Comparison of ENCODE assay signal across 11 mouse cellular contexts in the genomic region with DNA sequence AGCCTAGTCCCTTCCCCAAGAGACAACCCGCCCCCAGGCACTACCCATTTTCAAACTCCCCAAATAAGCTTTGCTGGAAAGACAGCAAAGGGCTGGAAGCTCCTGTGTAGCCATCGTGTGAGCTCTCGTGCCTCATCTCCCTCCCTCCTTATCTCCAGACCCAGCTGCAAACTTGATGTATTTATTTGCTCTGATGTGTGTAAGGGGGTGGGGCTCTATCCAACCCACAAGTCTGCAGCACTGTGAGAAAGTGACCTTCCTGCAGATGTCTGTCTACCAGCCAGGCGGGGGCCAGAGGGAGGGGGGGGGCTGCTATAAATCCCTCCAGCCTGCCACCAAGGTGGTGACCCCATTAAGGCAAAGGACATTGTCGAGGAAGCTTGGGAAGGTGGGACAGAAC. TPM values are rescaled to one million over a fixed set of nuclear protein-coding genes. Genes with fewer than 3 reads are reported as not detected.
A peak's percentile ranks its signal among the peaks of the same experiment; 100 is the strongest.
DNase-seq lines count a peak whose midpoint lies in the region; ATAC-seq and TF ChIP-seq lines count a peak whose summit lies in the region.
"Had no signal": no experiment of that assay in that cellular context is flagged by ENCODE, and none has a peak within 500 bp of the region (broad histone marks: within the 10 kb centered on the region; RNA-seq: fewer than 3 reads in every experiment).

No protein-coding gene starts in this region.

- no peak overlapping the region for H3K4me3 ChIP-seq in gastrocnemius, adult 2 months
- H3K4me3 ChIP-seq in neural tube, embryonic 13.5 days: no peak overlapping the region
- no peak overlapping the region for H3K4me3 ChIP-seq in neural tube, embryonic 15.5 days (replicated peaks)
- peak overlapping the region; percentile 35 for H3K4me3 ChIP-seq in liver, embryonic 16.5 days (ENCODE audit: low read depth, low read length)
- H3K4me3 ChIP-seq: embryonic facial prominence, embryonic 12.5 days; layer of hippocampus, adult 2 months; midbrain, embryonic 10.5 days had no signal

- H3K4me1 ChIP-seq in neural tube, embryonic 13.5 days (replicated peaks): peaks cover 17% of the 10 kb centered on the region
- peaks cover 7% of the 10 kb centered on the region for H3K4me1 ChIP-seq in neural tube, embryonic 15.5 days
- H3K4me1 ChIP-seq in liver, embryonic 16.5 days (ENCODE audit: control insufficient read depth, low read depth, low read length): peaks cover 33% of the 10 kb centered on the region

- intact Hi-C loops in gastrocnemius, adult 2 months (cut with DNase I): no loop called here
- intact Hi-C loops in gastrocnemius, postnatal 36 days (cut with DNase I): no loop called here

- H3K9me3 ChIP-seq in neural tube, embryonic 13.5 days: no peaks in the 10 kb centered on the region
- no peaks in the 10 kb centered on the region for H3K9me3 ChIP-seq in neural tube, embryonic 15.5 days (replicated peaks)
- no peaks in the 10 kb centered on the region for H3K9me3 ChIP-seq in liver, embryonic 16.5 days (replicated peaks; ENCODE audit: control insufficient read depth, low read length)
- H3K9me3 ChIP-seq: embryonic facial prominence, embryonic 12.5 days; midbrain, embryonic 10.5 days had no signal

- H3K9ac ChIP-seq in neural tube, embryonic 13.5 days: peak overlapping the region; percentile 4; the same call in 1 of the 2 replicates
- no peak overlapping the region for H3K9ac ChIP-seq in neural tube, embryonic 15.5 days (replicated peaks)
- H3K9ac ChIP-seq in liver, embryonic 16.5 days (ENCODE audit: low read depth, low read length): peak overlapping the region; percentile 58
- H3K9ac ChIP-seq: embryonic facial prominence, embryonic 12.5 days had no signal

- peak; percentile 12 for DNase-seq in gastrocnemius, adult 2 months
- no peak for DNase-seq in gastrocnemius, postnatal 36 days
- DNase-seq in fibroblast of lung, adult 2 months (ENCODE audit: low read depth): peak; percentile 36
- DNase-seq in left cerebral cortex, adult 9 months (ENCODE audit: low spot score in 2 of 2): no peak

- peak overlapping the region; percentile 35; the same call in 1 of the 2 replicates for H3K27ac ChIP-seq in gastrocnemius, adult 2 months
- no peak overlapping the region; the same call in 1 of the 2 replicates for H3K27ac ChIP-seq in neural tube, embryonic 13.5 days (replicated peaks)
- no peak overlapping the region for H3K27ac ChIP-seq in neural tube, embryonic 15.5 days (replicated peaks)
- peak overlapping the region; percentile 89 for H3K27ac ChIP-seq in liver, embryonic 16.5 days (ENCODE audit: low read length)
- H3K27ac ChIP-seq: embryonic facial prominence, embryonic 12.5 days; layer of hippocampus, adult 2 months; midbrain, embryonic 10.5 days had no signal

- ATAC-seq in neural tube, embryonic 13.5 days (ENCODE audit: low read depth): peak; percentile 33; the same call in 1 of the 2 replicates
- no peak for ATAC-seq in neural tube, embryonic 15.5 days (ENCODE audit: low FRiP score)
- peak; percentile 96 for ATAC-seq in liver, embryonic 16.5 days (ENCODE audit: low read depth)
- no peak for ATAC-seq in megakaryocyte, adult 5-6 weeks (ENCODE audit: poor library complexity, severe bottlenecking)

- TF ChIP-seq CTCF in gastrocnemius, adult 2 months (IDR thresholded peaks at IDR 0.05): no peak

- WGBS in neural tube, embryonic 13.5 days: 11% methylated on average over 5 of the region's 5 CpGs
- 18% methylated on average over 5 of the region's 5 CpGs for WGBS in neural tube, embryonic 15.5 days
- 3% methylated on average over 5 of the region's 5 CpGs for WGBS in liver, embryonic 16.5 days (ENCODE audit: insufficient replicate concordance)

- H3K27me3 ChIP-seq in neural tube, embryonic 13.5 days: no peaks in the 10 kb centered on the region
- H3K27me3 ChIP-seq in neural tube, embryonic 15.5 days (replicated peaks): 0 out of 2 replicates have a peak, but pooled peaks cover 5% of the 10 kb centered on the region
- no peaks in the 10 kb centered on the region for H3K27me3 ChIP-seq in liver, embryonic 16.5 days (ENCODE audit: control insufficient read depth, insufficient read depth, low read depth, low read length)
- H3K27me3 ChIP-seq: embryonic facial prominence, embryonic 12.5 days had no signal

- no peak overlapping the region for H3K4me2 ChIP-seq in neural tube, embryonic 13.5 days
- H3K4me2 ChIP-seq in neural tube, embryonic 15.5 days: no peak overlapping the region
- H3K4me2 ChIP-seq in liver, embryonic 16.5 days (ENCODE audit: low read depth, low read length): peak overlapping the region; percentile 73
- H3K4me2 ChIP-seq: embryonic facial prominence, embryonic 12.5 days had no signal

- no peaks in the 10 kb centered on the region for H3K36me3 ChIP-seq in neural tube, embryonic 13.5 days
- H3K36me3 ChIP-seq in neural tube, embryonic 15.5 days: no peaks in the 10 kb centered on the region
- H3K36me3 ChIP-seq in liver, embryonic 16.5 days (ENCODE audit: control insufficient read depth, insufficient read depth): no peaks in the 10 kb centered on the region
- H3K36me3 ChIP-seq: midbrain, embryonic 10.5 days had no signal

RNA-seq across cellular contexts. Expression of a gene that starts 9.7 kb away (rescaled TPM):
- total RNA-seq in gastrocnemius, adult 2 months (2021): 1 to 10 TPM; 2.6 to 3.3 TPM
- 1 to 10 TPM; 2.6 to 4.7 TPM for total RNA-seq in gastrocnemius, postnatal 36 days (2021)
- 19.8 and 22.3 TPM in 2 replicates for polyA plus RNA-seq in neural tube, embryonic 13.5 days (2015; fragmentation: Nextera tagmentation; extraction: Ambion mirVana)
- 8.5 and 11.5 TPM in 2 replicates for polyA plus RNA-seq in neural tube, embryonic 15.5 days (2015; fragmentation: Nextera tagmentation; extraction: Ambion mirVana)
- not detected in 2 replicates for polyA plus RNA-seq in liver, embryonic 16.5 days (2015; fragmentation: Nextera tagmentation; extraction: Ambion mirVana)
- total RNA-seq in megakaryocyte, adult 5-6 weeks (2015): not detected in 2 replicates
- not detected in 2 replicates for total RNA-seq in megakaryocyte, adult 5-6 weeks (2017)

RNA-seq across cellular contexts. Expression of a gene that starts 9.8 kb away (rescaled TPM):
- 10 to 100 TPM; 11.9 to 26.1 TPM for total RNA-seq in gastrocnemius, adult 2 months (2021)
- 10 to 100 TPM; 20.5 to 24.0 TPM for total RNA-seq in gastrocnemius, postnatal 36 days (2021)
- polyA plus RNA-seq in neural tube, embryonic 13.5 days (2015; fragmentation: Nextera tagmentation; extraction: Ambion mirVana): 53.6 and 58.2 TPM in 2 replicates
- polyA plus RNA-seq in neural tube, embryonic 15.5 days (2015; fragmentation: Nextera tagmentation; extraction: Ambion mirVana): 52.3 and 54.2 TPM in 2 replicates
- 3.6 and 4.0 TPM in 2 replicates for polyA plus RNA-seq in liver, embryonic 16.5 days (2015; fragmentation: Nextera tagmentation; extraction: Ambion mirVana)
- 0.16 and 0.33 TPM in 2 replicates for total RNA-seq in megakaryocyte, adult 5-6 weeks (2015)
- total RNA-seq in megakaryocyte, adult 5-6 weeks (2017): not detected in 2 replicates

RNA-seq across cellular contexts. Expression of a gene that starts 35.7 kb away (rescaled TPM):
- 1 to 10 TPM; 4.1 to 4.5 TPM for total RNA-seq in gastrocnemius, adult 2 months (2021)
- total RNA-seq in gastrocnemius, postnatal 36 days (2021): 1 to 10 TPM; 4.0 to 4.3 TPM
- 3.4 and 4.0 TPM in 2 replicates for polyA plus RNA-seq in neural tube, embryonic 13.5 days (2015; fragmentation: Nextera tagmentation; extraction: Ambion mirVana)
- polyA plus RNA-seq in neural tube, embryonic 15.5 days (2015; fragmentation: Nextera tagmentation; extraction: Ambion mirVana): 3.9 and 8.6 TPM in 2 replicates
- polyA plus RNA-seq in liver, embryonic 16.5 days (2015; fragmentation: Nextera tagmentation; extraction: Ambion mirVana): 18.3 and 21.2 TPM in 2 replicates
- 37.7 and 41.3 TPM in 2 replicates for total RNA-seq in megakaryocyte, adult 5-6 weeks (2015)
- total RNA-seq in megakaryocyte, adult 5-6 weeks (2017): 15.5 and 17.4 TPM in 2 replicates

RNA-seq across cellular contexts. Expression of a gene that starts 39.1 kb away (rescaled TPM):
- total RNA-seq in gastrocnemius, adult 2 months (2021): 1 to 10 TPM; 6.8 to 7.3 TPM
- total RNA-seq in gastrocnemius, postnatal 36 days (2021): 1 to 10 TPM; 5.5 to 7.5 TPM
- polyA plus RNA-seq in neural tube, embryonic 13.5 days (2015; fragmentation: Nextera tagmentation; extraction: Ambion mirVana): 86.0 and 107 TPM in 2 replicates
- polyA plus RNA-seq in neural tube, embryonic 15.5 days (2015; fragmentation: Nextera tagmentation; extraction: Ambion mirVana): 121 and 136 TPM in 2 replicates
- 3.7 TPM in 2 replicates for polyA plus RNA-seq in liver, embryonic 16.5 days (2015; fragmentation: Nextera tagmentation; extraction: Ambion mirVana)
- 5.8 and 6.1 TPM in 2 replicates for total RNA-seq in megakaryocyte, adult 5-6 weeks (2015)
- total RNA-seq in megakaryocyte, adult 5-6 weeks (2017): 9.4 and 11.9 TPM in 2 replicates

Comparison
In these comparisons a context has a peak if more than half of its experiments do, and no peak if none do; other contexts are left out.
1. DNase-seq: peak in gastrocnemius, adult 2 months (single experiment) and fibroblast of lung, adult 2 months (single experiment); none in gastrocnemius, postnatal 36 days (0 of 2) and left cerebral cortex, adult 9 months (0 of 2).
2. ATAC-seq: peak in neural tube, embryonic 13.5 days (single experiment) and liver, embryonic 16.5 days (single experiment); none in neural tube, embryonic 15.5 days (single experiment) and megakaryocyte, adult 5-6 weeks (single experiment).
3. H3K27ac ChIP-seq: peak in gastrocnemius, adult 2 months (single experiment) and liver, embryonic 16.5 days (single experiment); none in neural tube, embryonic 13.5 days (single experiment) and neural tube, embryonic 15.5 days (single experiment).
4. RNA of a gene that starts 9.8 kb away (total RNA-seq): 11.9 to 26.1 TPM in gastrocnemius, adult 2 months and 20.5 to 24.0 TPM in gastrocnemius, postnatal 36 days; 0.16 to 0.33 TPM in megakaryocyte, adult 5-6 weeks; every median in the first group is over 4 times any median in the second.